Mouse (Mus musculus): Measurements from ENCODE around the gene Psenen. TPM values are rescaled to one million over a fixed set of nuclear protein-coding genes. Genes with fewer than 3 reads are reported as not detected.

The Psenen gene
- polyA plus RNA-seq, 1 experiment from 2014 or later = 132 TPM

- H3K4me2 ChIP-seq (replicated peaks) = peak overlapping the region; percentile 83
- under 1% methylated on average over 60 of the region's 67 CpGs for WGBS
- H3K4me1 ChIP-seq = peaks cover 19% of the 10 kb centered on the region
- H3K9me3 ChIP-seq = no peaks in the 10 kb centered on the region
- peak overlapping the region; percentile 93 for H3K27ac ChIP-seq
- peak overlapping the region; percentile 99 for H3K4me3 ChIP-seq
- peaks cover 36% of the 10 kb centered on the region for H3K36me3 ChIP-seq
- ATAC-seq (ENCODE audit: insufficient number of reproducible peaks, insufficient read depth, low FRiP score, low TSS enrichment) = peak; percentile 14
- H3K9ac ChIP-seq = peak overlapping the region; percentile 99
- no peaks in the 10 kb centered on the region for H3K27me3 ChIP-seq
These were observed 24.6 kb upstream of the Psenen start for GRCm38 (mm10) chr7:30587842-30588667.

- H3K4me2 ChIP-seq (replicated peaks) = peak overlapping the region; percentile 83
These were observed 23.1 kb upstream of the Psenen start for GRCm38 (mm10) chr7:30586455-30587020.

GRCm38 (mm10) chr7:30585170-30585569 is 21.7 kb upstream of the Psenen start:
- no peak overlapping the region for H3K4me3 ChIP-seq
- ATAC-seq (ENCODE audit: insufficient number of reproducible peaks, insufficient read depth, low FRiP score, low TSS enrichment) = no peak
- no peak overlapping the region for H3K9ac ChIP-seq
- peaks cover 64% of the 10 kb centered on the region for H3K36me3 ChIP-seq
- 94% methylated on average over 7 of the region's 7 CpGs for WGBS
- H3K4me2 ChIP-seq (replicated peaks) = no peak overlapping the region
- H3K4me1 ChIP-seq = peaks cover 17% of the 10 kb centered on the region
- H3K9me3 ChIP-seq = no peaks in the 10 kb centered on the region
- no peaks in the 10 kb centered on the region for H3K27me3 ChIP-seq
- H3K27ac ChIP-seq = no peak overlapping the region

More at GRCm38 (mm10) chr7:30586455-30587020, 23.1 kb upstream of the Psenen start:
- H3K4me3 ChIP-seq = peak overlapping the region; percentile 99; the same call in 1 of the 2 replicates
- no peaks in the 10 kb centered on the region for H3K9me3 ChIP-seq
- H3K27ac ChIP-seq = no peak overlapping the region
- ATAC-seq (ENCODE audit: insufficient number of reproducible peaks, insufficient read depth, low FRiP score, low TSS enrichment) = no peak
- H3K27me3 ChIP-seq = no peaks in the 10 kb centered on the region
- H3K36me3 ChIP-seq = peaks cover 51% of the 10 kb centered on the region
- peaks cover 19% of the 10 kb centered on the region for H3K4me1 ChIP-seq
- 86% methylated on average over 28 of the region's 28 CpGs for WGBS
- peak overlapping the region; percentile 99; the same call in 1 of the 2 replicates for H3K9ac ChIP-seq

- no peak overlapping the region for H3K4me2 ChIP-seq (replicated peaks)
- no peak for ATAC-seq (ENCODE audit: insufficient number of reproducible peaks, insufficient read depth, low FRiP score, low TSS enrichment)
- peaks cover 72% of the 10 kb centered on the region for H3K36me3 ChIP-seq
- 91% methylated on average over 10 of the region's 10 CpGs for WGBS
- no peak overlapping the region for H3K9ac ChIP-seq
- no peaks in the 10 kb centered on the region for H3K27me3 ChIP-seq
- H3K4me3 ChIP-seq = no peak overlapping the region
- no peak overlapping the region for H3K27ac ChIP-seq
- peaks cover 11% of the 10 kb centered on the region for H3K4me1 ChIP-seq
- no peaks in the 10 kb centered on the region for H3K9me3 ChIP-seq
These were observed 20.9 kb upstream of the Psenen start for GRCm38 (mm10) chr7:30584339-30584738.

GRCm38 (mm10) chr7:30581547-30581946 is 18.1 kb upstream of the Psenen start:
- ATAC-seq (ENCODE audit: insufficient number of reproducible peaks, insufficient read depth, low FRiP score, low TSS enrichment) = no peak
- Histone ChIP-seq H3K9ac (no peak overlapping the region), H3K36me3 (peaks cover 97% of the 10 kb centered on the region), H3K4me1 (no peaks in the 10 kb centered on the region), H3K27me3 (no peaks in the 10 kb centered on the region), H3K4me3 (no peak overlapping the region), H3K27ac (no peak overlapping the region), H3K4me2 (replicated peaks) (no peak overlapping the region), H3K9me3 (no peaks in the 10 kb centered on the region)
- 94% methylated on average over 16 of the region's 16 CpGs for WGBS

GRCm38 (mm10) chr7:30579950-30580349 is 16.5 kb upstream of the Psenen start:
- no peak overlapping the region for H3K9ac ChIP-seq
- H3K9me3 ChIP-seq = no peaks in the 10 kb centered on the region
- H3K27me3 ChIP-seq = no peaks in the 10 kb centered on the region
- H3K4me3 ChIP-seq = no peak overlapping the region
- no peaks in the 10 kb centered on the region for H3K4me1 ChIP-seq
- H3K27ac ChIP-seq = no peak overlapping the region
- no peak for ATAC-seq (ENCODE audit: insufficient number of reproducible peaks, insufficient read depth, low FRiP score, low TSS enrichment)
- 96% methylated on average over 8 of the region's 8 CpGs for WGBS
- no peak overlapping the region for H3K4me2 ChIP-seq (replicated peaks)
- peaks cover 97% of the 10 kb centered on the region for H3K36me3 ChIP-seq

GRCm38 (mm10) chr7:30572969-30573368 is 9.5 kb upstream of the Psenen start:
- no peaks in the 10 kb centered on the region for H3K4me1 ChIP-seq
- H3K4me3 ChIP-seq = no peak overlapping the region
- no peaks in the 10 kb centered on the region for H3K9me3 ChIP-seq
- H3K27ac ChIP-seq = no peak overlapping the region
- peaks cover 94% of the 10 kb centered on the region for H3K36me3 ChIP-seq
- H3K4me2 ChIP-seq (replicated peaks) = no peak overlapping the region
- H3K9ac ChIP-seq = no peak overlapping the region
- 77% methylated on average over 2 of the region's 2 CpGs for WGBS
- no peaks in the 10 kb centered on the region for H3K27me3 ChIP-seq
- ATAC-seq (ENCODE audit: insufficient number of reproducible peaks, insufficient read depth, low FRiP score, low TSS enrichment) = no peak

- Histone ChIP-seq H3K9me3 (no peaks in the 10 kb centered on the region), H3K27me3 (no peaks in the 10 kb centered on the region), H3K4me1 (no peaks in the 10 kb centered on the region), H3K9ac (no peak overlapping the region), H3K4me2 (replicated peaks) (no peak overlapping the region), H3K27ac (no peak overlapping the region), H3K4me3 (no peak overlapping the region), H3K36me3 (peaks cover 92% of the 10 kb centered on the region)
- no peak for ATAC-seq (ENCODE audit: insufficient number of reproducible peaks, insufficient read depth, low FRiP score, low TSS enrichment)
- WGBS = 87% methylated on average over 5 of the region's 5 CpGs
These were observed 9.0 kb upstream of the Psenen start for GRCm38 (mm10) chr7:30572389-30572788.

- Histone ChIP-seq H3K4me2 (replicated peaks) (no peak overlapping the region), H3K27ac (no peak overlapping the region), H3K36me3 (peaks cover 67% of the 10 kb centered on the region), H3K9me3 (no peaks in the 10 kb centered on the region), H3K4me3 (no peak overlapping the region), H3K4me1 (peaks cover 7% of the 10 kb centered on the region), H3K9ac (no peak overlapping the region), H3K27me3 (no peaks in the 10 kb centered on the region)
- WGBS = 81% methylated on average over 11 of the region's 11 CpGs
- ATAC-seq (ENCODE audit: insufficient number of reproducible peaks, insufficient read depth, low FRiP score, low TSS enrichment) = no peak
These were observed 4.1 kb upstream of the Psenen start for GRCm38 (mm10) chr7:30567555-30567954.

GRCm38 (mm10) chr7:30566033-30566432 is 2.6 kb upstream of the Psenen start:
- ATAC-seq (ENCODE audit: insufficient number of reproducible peaks, insufficient read depth, low FRiP score, low TSS enrichment) = no peak
- H3K27ac ChIP-seq = no peak overlapping the region

GRCm38 (mm10) chr7:30564970-30565571 is 1.6 kb upstream of the Psenen start, which contains the start of gene Igflr1:
Igflr1 (plus strand) TSS chr7:30565427.
- no peak for ATAC-seq (ENCODE audit: insufficient number of reproducible peaks, insufficient read depth, low FRiP score, low TSS enrichment)
- Histone ChIP-seq H3K27ac (no peak within 1 kb of the TSS), H3K9me3 (no peaks in the 10 kb centered on the region), H3K4me1 (peaks cover 9% of the 10 kb centered on the region), H3K36me3 (peaks cover 47% of the 10 kb centered on the region), H3K9ac (no peak within 1 kb of the TSS), H3K27me3 (no peaks in the 10 kb centered on the region), H3K4me2 (replicated peaks) (peak within 1 kb of the TSS; percentile 58), H3K4me3 (no peak within 1 kb of the TSS)
- 96% methylated on average over 12 of the region's 12 CpGs for WGBS

More at GRCm38 (mm10) chr7:30566033-30566432, 2.6 kb upstream of the Psenen start:
- H3K9me3 ChIP-seq = no peaks in the 10 kb centered on the region
- H3K4me1 ChIP-seq = peaks cover 9% of the 10 kb centered on the region
- H3K36me3 ChIP-seq = peaks cover 57% of the 10 kb centered on the region
- H3K4me3 ChIP-seq = no peak overlapping the region
- 87% methylated on average over 9 of the region's 9 CpGs for WGBS
- H3K27me3 ChIP-seq = no peaks in the 10 kb centered on the region
- no peak overlapping the region for H3K9ac ChIP-seq
- H3K4me2 ChIP-seq (replicated peaks) = no peak overlapping the region

All from embryonic facial prominence, embryonic 12.5 days (tissue).